Mouse (Mus musculus) right cerebral cortex, postnatal 10 days (tissue): ENCODE results near the gene Rbfox2.
"Not testable (repeated sequence)": the region's sequence is repeated elsewhere in the genome, so short reads cannot be mapped to it uniquely, and the experiment has no call there.

Experiments used
- DNase-seq, 2 experiments: peaks; one replicate each; pipeline ENCODE4 v3.0.0; 2021; ENCODE audit warnings: low spot score in 2 of 2

The Rbfox2 gene

DNA sequence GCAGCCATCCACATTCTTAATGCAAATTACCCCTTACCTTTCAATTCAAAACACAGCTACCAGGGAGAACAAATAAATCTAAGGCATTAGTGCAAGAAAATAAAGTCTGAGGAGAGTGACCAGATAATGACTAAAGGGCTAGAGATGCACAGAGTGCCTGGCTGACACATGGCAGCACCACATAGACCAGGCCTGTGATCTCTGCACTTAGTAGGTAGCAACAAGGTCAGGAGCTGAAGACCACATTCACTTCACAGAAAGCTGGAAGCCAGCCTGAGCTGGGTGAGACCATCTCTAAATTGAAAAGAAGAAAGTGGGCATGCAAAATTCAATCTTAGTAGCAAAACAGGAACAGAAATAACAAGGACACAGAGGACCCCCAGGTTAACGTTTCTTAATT is 30.5 kb downstream of the Rbfox2 start:
- DNase-seq: no peak

GRCm38 (mm10) chr15:77275572-77275971 is 31.2 kb downstream of the Rbfox2 start:
- DNase-seq: no peak

- no peak for DNase-seq
These were observed 32.9 kb downstream of the Rbfox2 start for GRCm38 (mm10) chr15:77273947-77274346.

DNA sequence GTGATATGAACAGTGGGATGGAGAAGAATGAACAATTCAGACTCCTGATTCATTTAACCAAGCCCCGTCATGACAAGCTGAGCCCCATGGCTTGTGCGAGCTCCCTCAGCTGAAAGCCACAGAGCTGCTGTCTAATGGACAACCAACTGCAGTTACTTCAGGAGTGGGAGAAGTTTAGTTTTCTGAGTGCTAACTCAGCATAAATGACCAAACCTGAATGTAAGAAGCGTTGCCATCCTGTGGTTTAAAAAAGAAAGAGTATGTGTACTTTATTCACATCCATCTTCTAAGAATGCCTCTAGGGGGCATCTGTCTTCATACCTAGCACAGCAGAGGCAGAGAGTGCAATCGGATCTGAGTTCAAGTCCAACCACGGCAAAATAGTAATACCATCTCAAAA is 35.5 kb downstream of the Rbfox2 start:
- no peak for DNase-seq

- DNase-seq: not testable (repeated sequence)
These were observed 37.3 kb downstream of the Rbfox2 start for GRCm38 (mm10) chr15:77269496-77269895.

DNA sequence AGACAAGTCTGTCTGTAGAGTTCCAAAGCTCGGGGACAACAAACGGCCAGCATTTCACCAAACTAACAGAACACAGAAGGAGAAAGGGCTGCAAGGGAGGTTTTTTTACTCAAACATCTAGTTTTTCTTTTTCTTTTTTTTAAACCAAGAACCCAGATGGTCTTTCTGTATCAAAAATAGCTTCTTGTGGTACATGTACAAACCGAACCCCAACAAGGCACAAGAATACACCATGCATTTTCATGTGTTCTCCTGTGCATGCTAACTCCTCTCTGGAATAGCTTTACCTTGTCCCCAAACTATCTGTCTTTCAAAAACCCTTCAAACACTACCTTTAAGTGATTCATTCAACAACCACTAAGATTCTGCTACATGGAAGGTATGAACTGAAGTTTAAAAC is 38.4 kb downstream of the Rbfox2 start:
- DNase-seq: peak in 1 of 2 experiments; percentile 35

DNA sequence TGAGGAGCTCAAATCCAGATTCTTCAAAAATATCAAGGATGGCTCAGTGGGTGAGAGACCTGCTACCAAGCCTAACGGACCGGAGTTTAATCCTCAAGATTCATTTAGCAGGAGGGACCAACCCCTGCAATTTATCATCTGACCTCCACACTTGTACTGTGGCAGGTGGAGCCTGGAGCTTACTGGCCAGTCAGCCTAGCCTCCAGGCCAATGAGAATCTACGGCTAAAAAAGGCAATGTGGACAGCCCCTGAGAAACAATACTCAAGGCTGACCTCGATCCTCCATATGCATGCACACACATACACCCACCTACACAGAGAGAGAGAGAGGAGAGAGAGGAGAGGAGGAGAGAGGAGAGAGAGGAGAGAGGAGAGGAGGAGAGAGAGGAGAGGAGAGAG is 41.5 kb downstream of the Rbfox2 start:
- no peak for DNase-seq

GRCm38 (mm10) chr15:77264314-77264713 is 42.5 kb downstream of the Rbfox2 start:
- DNase-seq: no peak

- DNase-seq: no peak
These were observed 44.0 kb downstream of the Rbfox2 start for GRCm38 (mm10) chr15:77262782-77263181.

DNA sequence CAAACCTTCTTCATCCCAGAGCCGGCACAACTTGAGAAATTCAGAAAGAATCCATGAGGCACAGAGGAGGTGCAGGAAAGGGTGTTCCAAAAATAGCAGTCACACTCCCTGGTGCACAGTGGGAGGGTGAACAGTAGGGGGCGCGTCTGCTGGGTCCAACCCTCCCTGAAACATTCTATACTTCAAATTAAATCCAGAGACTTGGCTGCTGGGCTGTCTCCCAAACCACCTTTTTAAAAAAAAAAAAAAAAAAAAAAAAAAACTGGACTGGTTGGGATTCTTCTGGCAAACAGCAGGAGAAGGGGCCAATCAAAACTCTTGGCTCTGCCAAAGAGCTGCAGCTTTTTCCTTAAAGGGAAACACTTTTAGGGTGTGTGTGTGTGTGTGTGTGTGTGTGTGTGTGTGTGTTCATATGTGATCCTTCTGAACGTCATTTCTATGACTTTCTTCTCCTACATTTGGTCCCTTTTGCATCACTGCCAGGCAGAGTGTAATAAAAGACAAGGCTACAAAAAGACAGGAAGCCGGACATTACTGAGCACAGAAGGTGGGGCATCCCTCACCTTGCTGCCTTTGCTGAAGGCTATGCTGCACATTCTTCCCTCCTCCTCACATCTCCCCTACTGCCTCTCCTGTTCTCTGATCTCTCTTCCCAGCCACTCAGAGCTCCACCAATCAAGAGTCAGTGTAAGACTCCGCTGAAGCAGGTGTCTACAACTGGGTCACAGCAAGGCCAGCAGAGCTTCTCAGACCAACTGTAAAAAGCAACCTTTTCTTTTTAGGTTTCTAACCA is 49.2 kb downstream of the Rbfox2 start:
- DNase-seq: peak; percentile 74 to 80

DNA sequence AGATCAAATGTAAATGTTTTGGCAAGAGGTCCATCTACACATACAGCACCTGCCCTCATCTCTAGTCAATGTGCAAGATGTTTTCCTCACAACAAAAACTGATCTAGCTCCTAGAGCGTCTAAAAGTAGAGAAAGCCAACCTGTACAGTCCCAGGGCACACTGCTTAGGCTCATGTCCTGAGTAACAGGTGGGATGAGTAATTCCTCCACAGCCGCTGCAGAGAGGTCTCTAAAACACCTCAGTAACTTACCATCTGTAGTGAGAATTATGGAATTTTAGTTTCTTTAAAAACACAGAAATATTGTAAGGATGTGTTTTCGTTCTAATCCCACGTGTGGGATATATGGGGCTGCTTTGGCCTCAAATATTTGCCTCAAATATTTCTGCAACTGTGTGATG is 50.0 kb downstream of the Rbfox2 start:
- no peak for DNase-seq

DNA sequence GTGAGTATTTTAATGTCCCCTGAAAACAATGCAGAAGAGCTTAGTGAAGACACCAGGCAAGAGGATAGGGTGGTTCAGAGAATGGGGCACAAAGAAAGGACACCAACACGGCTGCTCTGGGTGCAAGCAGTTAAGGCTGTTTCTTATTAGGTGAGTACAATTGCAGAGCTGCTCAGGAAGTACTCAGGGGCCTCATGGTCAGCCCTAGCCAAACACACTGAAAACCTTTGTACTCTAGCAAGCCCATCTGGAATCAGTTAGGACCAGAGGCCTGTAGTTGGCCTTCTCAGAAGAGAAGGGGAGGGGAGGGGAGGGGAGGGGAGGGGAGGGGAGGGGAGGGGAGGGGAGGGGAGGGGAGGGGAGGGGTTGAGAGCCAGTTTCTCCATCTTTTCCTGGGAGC is 52.2 kb downstream of the Rbfox2 start:
- no peak for DNase-seq

DNA sequence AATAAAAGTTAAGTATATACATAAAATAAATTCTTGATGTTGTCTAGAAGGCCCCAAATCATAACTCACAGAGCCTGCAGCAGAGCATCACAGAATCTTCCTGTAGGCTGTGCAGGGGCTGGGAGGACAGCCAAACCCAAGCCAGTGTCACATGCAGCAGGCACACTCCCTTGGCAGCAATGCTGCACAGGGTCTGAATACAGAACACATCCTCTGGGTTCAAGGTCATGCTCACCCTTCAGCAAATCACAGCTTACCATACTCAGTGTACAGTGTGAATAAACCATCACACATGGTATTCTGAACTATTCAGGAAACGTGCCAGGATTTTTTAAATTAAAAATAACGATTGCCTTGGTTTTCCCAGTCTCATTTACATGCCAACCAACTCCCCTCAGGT is 52.7 kb downstream of the Rbfox2 start:
- DNase-seq: peak; percentile 57 to 72

DNA sequence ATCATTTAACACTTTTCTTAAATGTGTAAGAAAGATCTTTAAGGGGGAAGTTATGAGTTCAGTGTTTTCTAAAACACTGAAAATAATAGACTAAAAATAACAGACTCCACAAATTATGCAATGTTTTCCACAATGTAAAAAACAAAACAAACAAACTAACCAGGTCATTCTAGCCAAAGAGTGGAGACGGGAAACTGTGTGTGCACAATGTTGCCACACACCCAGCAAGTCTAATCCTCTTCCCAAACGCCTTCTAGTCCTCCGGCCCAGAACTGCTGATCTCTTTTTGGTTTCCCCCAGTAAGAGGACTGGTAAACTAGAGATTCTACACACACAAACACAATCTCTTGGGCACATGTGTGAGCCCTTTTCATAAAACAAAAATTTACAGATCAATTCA is 55.1 kb downstream of the Rbfox2 start:
- DNase-seq: no peak

DNA sequence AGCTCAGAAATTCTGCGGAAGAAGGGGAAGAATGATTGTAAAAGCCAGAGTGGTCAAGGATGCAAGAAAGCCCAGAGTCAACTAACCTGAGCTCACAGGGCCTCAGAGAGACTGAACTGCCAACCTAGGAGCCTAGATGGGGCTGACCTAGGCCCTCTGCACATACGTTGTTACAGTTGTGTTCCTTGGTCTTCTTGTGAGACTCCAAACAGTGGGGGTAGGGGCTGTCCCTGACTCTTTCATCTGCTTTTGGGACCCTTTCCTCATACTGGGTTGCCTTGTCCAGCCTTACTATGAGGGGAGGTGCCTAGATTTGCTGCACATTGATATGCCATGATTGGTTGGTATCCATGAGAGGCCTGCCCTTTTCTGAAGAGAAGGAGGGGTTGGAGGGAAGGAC is 56.0 kb downstream of the Rbfox2 start:
- no peak for DNase-seq

- no peak for DNase-seq
These were observed 57.4 kb downstream of the Rbfox2 start for GRCm38 (mm10) chr15:77249421-77249820.

- DNase-seq: peak; percentile 91 to 96
These were observed 61.1 kb downstream of the Rbfox2 start for GRCm38 (mm10) chr15:77245418-77246365.

DNA sequence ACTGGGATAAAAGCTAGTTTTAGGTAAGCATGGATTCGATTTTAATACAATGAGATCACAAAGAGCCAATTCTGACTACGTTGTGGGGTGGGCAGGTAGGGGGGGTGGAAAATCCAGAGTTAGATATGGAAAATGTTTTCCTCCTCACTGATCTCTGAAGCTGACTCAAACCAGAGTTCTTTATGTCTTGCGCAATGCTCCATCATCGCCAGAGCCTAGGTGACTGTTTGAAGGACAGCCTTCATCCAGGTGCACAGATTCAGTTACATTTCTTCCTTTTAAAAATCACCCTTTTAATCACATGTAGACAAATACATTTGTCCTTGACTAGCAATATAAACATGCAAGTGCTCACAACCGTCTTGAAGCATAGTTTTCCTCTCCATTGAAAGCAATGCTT is 62.2 kb downstream of the Rbfox2 start:
- DNase-seq: no peak

- DNase-seq: no peak
These were observed 62.8 kb downstream of the Rbfox2 start for GRCm38 (mm10) chr15:77243876-77244560.

- DNase-seq: no peak
These were observed 66.2 kb downstream of the Rbfox2 start for GRCm38 (mm10) chr15:77240607-77241006.

DNA sequence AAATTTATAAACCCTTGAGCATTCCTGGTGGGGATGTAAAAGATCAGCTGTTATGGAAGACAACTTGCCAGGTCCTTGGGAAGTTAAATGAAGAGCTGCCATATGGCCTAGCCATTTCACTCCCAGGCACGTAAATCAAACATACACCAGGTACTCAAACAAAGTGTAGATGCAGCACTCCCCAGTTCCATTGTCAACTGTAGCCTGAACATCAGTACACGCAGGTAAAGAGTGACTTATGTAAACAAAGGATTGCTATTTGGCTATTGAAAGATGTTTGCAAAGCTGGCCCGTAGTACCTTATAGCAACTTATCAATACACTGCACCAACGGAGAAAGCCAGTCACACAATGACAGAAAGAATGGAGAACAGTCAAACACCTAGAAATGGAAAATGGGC is 67.2 kb downstream of the Rbfox2 start:
- DNase-seq: no peak

GRCm38 (mm10) chr15:77237661-77238060 is 69.1 kb downstream of the Rbfox2 start:
- DNase-seq: no peak
